Comparison of ENCODE assay signal across 10 mouse cellular contexts in the genomic region with DNA sequence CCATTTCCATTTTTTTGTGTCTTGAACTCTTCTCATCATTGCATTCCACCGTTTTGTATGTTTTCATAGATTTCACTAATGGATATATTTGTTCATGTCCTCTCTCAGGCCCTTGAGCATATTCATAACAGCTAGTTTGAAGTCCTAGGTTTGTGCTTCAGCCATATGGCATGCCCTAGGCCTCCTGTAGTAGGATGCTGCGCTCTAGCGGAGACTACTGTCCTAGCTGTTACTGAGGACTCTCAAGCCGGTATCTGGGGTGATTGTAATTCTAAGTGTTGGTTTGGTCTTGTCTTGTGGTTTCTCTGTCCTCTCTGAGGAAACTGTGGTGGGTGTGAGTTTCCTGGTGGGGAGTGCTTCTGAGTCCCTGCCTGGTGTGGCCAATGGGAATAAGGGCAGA. TPM values are rescaled to one million over a fixed set of nuclear protein-coding genes. Genes with fewer than 3 reads are reported as not detected.
DNase-seq lines count a peak whose midpoint lies in the region; ATAC-seq and TF ChIP-seq lines count a peak whose summit lies in the region.
"Had no signal": no experiment of that assay in that cellular context is flagged by ENCODE, and none has a peak within 500 bp of the region (broad histone marks: within the 10 kb centered on the region; RNA-seq: fewer than 3 reads in every experiment).

No protein-coding gene starts in this region.

- no peak for TF ChIP-seq POLR2A in bone marrow, adult 2 months (IDR thresholded peaks at IDR 0.05; ENCODE audit: borderline replicate concordance, control insufficient read depth, low read depth, low read length)

- no peak overlapping the region for H3K9ac ChIP-seq in kidney, embryonic 16.5 days (replicated peaks; ENCODE audit: low read length)
- H3K9ac ChIP-seq in forebrain, embryonic 12.5 days = no peak overlapping the region

- peak; percentile 49 for DNase-seq in kidney, postnatal 14 days
- peak; percentile 7 to 21 for DNase-seq in CD8-positive naive resting alpha-beta T cell, adult 2 months (ENCODE audit: low read depth in 2 of 2, low spot score in 2 of 2)
- no peak for DNase-seq in ovary, postnatal 10 days (ENCODE audit: low spot score)
- no peak for DNase-seq in frontal cortex, postnatal 25 days (ENCODE audit: low spot score in 2 of 2)

- no peak for ATAC-seq in kidney, embryonic 16.5 days (ENCODE audit: low FRiP score, low TSS enrichment)
- 0 out of 2 replicates have a peak, but pooled peaks have one; percentile 23 for ATAC-seq in forebrain, embryonic 12.5 days (ENCODE audit: low FRiP score)
- 0 out of 2 replicates have a peak, but pooled peaks have one; percentile 41 for ATAC-seq in megakaryocyte-erythroid progenitor cell, adult 5-6 weeks (replicated peaks; ENCODE audit: low FRiP score, low TSS enrichment, poor library complexity, severe bottlenecking)

- H3K4me1 ChIP-seq in kidney, embryonic 16.5 days (ENCODE audit: insufficient read depth, low read length) = no peaks in the 10 kb centered on the region
- no peaks in the 10 kb centered on the region for H3K4me1 ChIP-seq in bone marrow, adult 2 months (ENCODE audit: control insufficient read depth, insufficient read depth, low read length)
- no peaks in the 10 kb centered on the region for H3K4me1 ChIP-seq in forebrain, embryonic 12.5 days

- H3K27ac ChIP-seq in kidney, embryonic 16.5 days (ENCODE audit: low read length) = no peak overlapping the region
- no peak overlapping the region for H3K27ac ChIP-seq in bone marrow, adult 2 months (ENCODE audit: control insufficient read depth, insufficient read depth, low read depth, low read length, poor library complexity)
- H3K27ac ChIP-seq in forebrain, embryonic 12.5 days = no peak overlapping the region

- H3K27me3 ChIP-seq in kidney, embryonic 16.5 days (ENCODE audit: insufficient read depth, low read length) = no peaks in the 10 kb centered on the region; the same call in 1 of the 2 replicates
- no peaks in the 10 kb centered on the region for H3K27me3 ChIP-seq in forebrain, embryonic 12.5 days

- no peak overlapping the region for H3K4me2 ChIP-seq in kidney, embryonic 16.5 days (replicated peaks; ENCODE audit: low read depth, low read length)
- H3K4me2 ChIP-seq in forebrain, embryonic 12.5 days = no peak overlapping the region

- 27% methylated on average over 4 of the region's 4 CpGs for WGBS in kidney, embryonic 16.5 days
- 7% methylated on average over 4 of the region's 4 CpGs for WGBS in bone marrow, adult 2 months
- 32% methylated on average over 4 of the region's 4 CpGs for WGBS in forebrain, embryonic 12.5 days

- TF ChIP-seq CTCF in bone marrow, adult 2 months (IDR thresholded peaks at IDR 0.05; ENCODE audit: control insufficient read depth, insufficient read depth, low read length) = peak; percentile 33; the same call in 1 of the 2 replicates

- H3K36me3 ChIP-seq in kidney, embryonic 16.5 days (ENCODE audit: insufficient read depth, low read length) = no peaks in the 10 kb centered on the region
- peaks cover 2% of the 10 kb centered on the region for H3K36me3 ChIP-seq in forebrain, embryonic 12.5 days (replicated peaks)

- H3K9me3 ChIP-seq in kidney, embryonic 16.5 days (ENCODE audit: low read length) = no peaks in the 10 kb centered on the region
- H3K9me3 ChIP-seq in forebrain, embryonic 12.5 days = no peaks in the 10 kb centered on the region

- no peak overlapping the region for H3K4me3 ChIP-seq in kidney, embryonic 16.5 days (ENCODE audit: low read length)
- H3K4me3 ChIP-seq in bone marrow, adult 2 months (replicated peaks; ENCODE audit: control insufficient read depth, low read depth, low read length) = no peak overlapping the region
- H3K4me3 ChIP-seq in forebrain, embryonic 12.5 days (replicated peaks) = no peak overlapping the region

RNA-seq across cellular contexts. Expression of a gene that starts 50.1 kb away (rescaled TPM):
- not detected in 2 replicates for polyA plus RNA-seq in kidney, embryonic 16.5 days (2015; fragmentation: Nextera tagmentation; extraction: Ambion mirVana)
- polyA plus RNA-seq in bone marrow, adult 2 months (2011; ENCODE audit: insufficient read depth, insufficient read length, low replicate concordance, missing spikeins) = not detected in 2 replicates
- not detected in 2 replicates for polyA plus RNA-seq in forebrain, embryonic 12.5 days (2016; fragmentation: Nextera tagmentation; extraction: Ambion mirVana)
- not detected in 2 replicates for total RNA-seq in megakaryocyte-erythroid progenitor cell, adult 5-6 weeks (2014; fragmentation: Nextera tagmentation)
- total RNA-seq in megakaryocyte-erythroid progenitor cell, adult 5-6 weeks (2017) = not detected in 2 replicates
- total RNA-seq: left cerebral cortex, adult 18-20 months had no signal
- polyA plus RNA-seq: spleen, adult 2 months had no signal

Comparison
In these comparisons a context has a peak if more than half of its experiments do, and no peak if none do; other contexts are left out.
1. DNase-seq: peak in kidney, postnatal 14 days (single experiment) and CD8-positive naive resting alpha-beta T cell, adult 2 months (2 of 2); none in ovary, postnatal 10 days (single experiment) and frontal cortex, postnatal 25 days (0 of 2).